Mouse (Mus musculus): ENCODE data around the gene 1700037C18Rik.

DNA sequence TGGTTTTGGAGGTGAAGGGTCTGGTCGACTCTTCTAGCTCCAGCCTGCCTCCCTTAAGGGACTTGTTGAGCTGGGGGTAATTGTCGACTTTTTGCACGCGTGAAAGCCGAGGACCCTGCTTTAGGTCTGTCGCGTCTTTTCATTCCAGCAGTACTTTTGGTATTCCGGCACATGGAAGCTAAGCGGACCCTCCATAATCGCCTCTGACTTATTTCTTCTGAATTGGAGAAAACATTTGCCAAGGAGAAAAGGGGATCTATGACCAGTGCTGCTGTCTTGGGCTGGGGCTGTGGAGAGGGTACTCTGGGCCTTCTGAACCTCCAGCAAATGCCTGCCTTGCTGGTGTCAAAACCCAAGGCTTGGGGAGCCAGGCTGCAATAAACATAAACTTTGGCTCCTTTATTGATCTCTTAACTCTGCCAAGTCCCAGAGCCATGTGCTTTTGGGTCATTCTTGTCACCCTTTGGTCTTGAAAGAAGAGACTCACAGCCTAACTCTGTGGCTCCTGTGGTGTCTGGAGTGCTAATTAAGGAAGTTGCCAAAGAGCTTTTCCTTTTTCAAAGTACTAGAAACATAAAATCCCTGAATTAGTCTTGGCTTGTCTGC is 23.3 kb downstream of the 1700037C18Rik start:
- TF ChIP-seq CTCF (IDR thresholded peaks at IDR 0.05; ENCODE audit: insufficient read depth, low read length) (no peak), POLR2A (IDR thresholded peaks at IDR 0.05; ENCODE audit: borderline replicate concordance, extremely low read depth, low read depth, low read length) (no peak)

Data from lung, adult 2 months (tissue).